Mouse (Mus musculus) C2C12 (cell line): ENCODE data around the gene Ube2n.

Experiments used
- CEBPB ChIP-seq: IDR thresholded peaks from one replicate; pipeline ENCODE4 v1.6.1; 2011; ENCODE audit warnings: low read depth, mild to moderate bottlenecking, control low read depth, moderate library complexity
- CTCF ChIP-seq: IDR thresholded peaks from one replicate; pipeline ENCODE4 v1.5.1; 2011; ENCODE audit not compliant: control insufficient read depth, insufficient read depth, insufficient read length
- MYOG ChIP-seq: IDR thresholded peaks from one replicate; pipeline ENCODE4 v1.6.1; 2011; ENCODE audit not compliant: control insufficient read depth, insufficient read length; ENCODE audit errors: extremely low read depth
- USF1 ChIP-seq: IDR thresholded peaks from one replicate; pipeline ENCODE4 v1.6.1; 2011; ENCODE audit warnings: low read depth, mild to moderate bottlenecking, control low read depth, moderate library complexity

DNA sequence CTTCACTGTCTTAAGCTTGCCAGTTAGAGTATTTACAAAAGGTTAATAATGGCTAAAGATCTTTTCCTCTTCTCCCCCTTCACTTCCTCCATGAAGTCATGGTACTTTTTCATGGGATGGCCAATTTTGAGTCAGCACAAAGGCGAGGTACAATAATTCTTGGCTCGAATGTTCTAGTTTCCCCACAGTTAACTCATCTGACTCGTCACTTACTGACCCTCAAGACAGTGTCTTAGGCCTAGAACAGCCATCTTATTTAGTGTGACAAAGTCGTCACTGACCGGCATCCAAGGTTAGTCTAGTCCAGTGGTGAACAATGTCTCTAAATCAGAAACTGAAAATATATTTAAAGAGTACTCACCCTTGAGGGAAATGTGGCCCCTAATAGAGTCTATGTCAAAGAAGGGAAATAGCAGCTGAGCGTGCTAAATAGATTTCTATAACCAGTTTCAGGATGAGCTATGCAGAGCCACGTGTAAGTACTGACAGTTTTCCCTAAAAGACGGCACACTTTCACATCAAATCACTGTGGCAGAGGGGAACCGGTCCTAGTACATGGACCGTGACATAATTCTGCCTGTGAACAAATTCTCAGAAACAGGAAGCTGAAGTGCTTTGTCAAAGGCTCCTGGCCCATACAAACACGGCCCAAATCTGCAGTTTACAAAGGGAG, 33.3 kb downstream of the Ube2n start:
- TF ChIP-seq CTCF (no peak), USF1 (no peak), CEBPB (no peak), MYOG (no peak)
